Mouse (Mus musculus): Measurements from ENCODE around the gene Olfr281. TPM values are rescaled to one million over a fixed set of nuclear protein-coding genes. Genes with fewer than 3 reads are reported as not detected.

The Olfr281 gene
- polyA plus RNA-seq, 1 experiment from 2014 or later = not detected

GRCm38 (mm10) chr15:98444561-98444960, 7.8 kb upstream of the Olfr281 start:
- Histone ChIP-seq H3K9me3 (no peaks in the 10 kb centered on the region), H3K4me2 (no peak overlapping the region), H3K9ac (no peak overlapping the region), H3K27me3 (no peaks in the 10 kb centered on the region), H3K36me3 (no peaks in the 10 kb centered on the region), H3K27ac (no peak overlapping the region), H3K4me3 (no peak overlapping the region), H3K4me1 (no peaks in the 10 kb centered on the region)
- ATAC-seq (ENCODE audit: borderline replicate concordance, extremely low read depth, low FRiP score, low TSS enrichment) = no peak
- WGBS = 77% methylated on average over 3 of the region's 3 CpGs

DNA sequence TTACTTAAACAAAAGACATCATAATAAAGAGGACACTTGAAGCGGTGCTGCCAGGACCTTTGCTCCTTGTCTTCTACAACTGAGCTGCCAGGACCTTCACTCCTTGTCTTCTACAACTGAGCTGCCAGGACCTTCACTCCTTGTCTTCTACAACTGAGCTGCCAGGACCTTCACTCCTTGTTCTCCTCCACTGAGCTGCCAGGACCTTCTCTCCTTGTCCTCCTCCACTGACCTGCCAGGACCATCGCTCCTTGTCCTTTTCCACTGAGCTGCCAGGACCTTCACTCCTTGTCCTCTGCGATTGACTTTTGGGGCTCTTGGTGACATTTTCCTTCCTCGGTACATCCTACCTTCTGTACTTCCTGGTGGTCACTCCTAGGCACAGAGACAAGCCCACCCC, 3.9 kb upstream of the Olfr281 start:
- H3K4me1 ChIP-seq = no peaks in the 10 kb centered on the region
- no peaks in the 10 kb centered on the region for H3K9me3 ChIP-seq
- no peak overlapping the region for H3K4me3 ChIP-seq
- H3K4me2 ChIP-seq = no peak overlapping the region
- H3K27me3 ChIP-seq = no peaks in the 10 kb centered on the region
- H3K9ac ChIP-seq = no peak overlapping the region
- no peak for ATAC-seq (ENCODE audit: borderline replicate concordance, extremely low read depth, low FRiP score, low TSS enrichment)
- H3K36me3 ChIP-seq = no peaks in the 10 kb centered on the region
- no peak overlapping the region for H3K27ac ChIP-seq
- WGBS = 40% methylated on average over 4 of the region's 4 CpGs

GRCm38 (mm10) chr15:98469596-98469995, 17.2 kb downstream of the Olfr281 start, which contains the start of gene OR5BS1P:
Gene OR5BS1P (plus strand): TSS chr15:98469896.
- ATAC-seq (ENCODE audit: borderline replicate concordance, extremely low read depth, low FRiP score, low TSS enrichment) = no peak
- Histone ChIP-seq H3K9me3 (no peaks in the 10 kb centered on the region), H3K4me2 (no peak within 1 kb of the TSS), H3K4me1 (no peaks in the 10 kb centered on the region), H3K4me3 (no peak within 1 kb of the TSS), H3K9ac (no peak within 1 kb of the TSS), H3K27me3 (no peaks in the 10 kb centered on the region), H3K27ac (no peak within 1 kb of the TSS), H3K36me3 (no peaks in the 10 kb centered on the region)
- 94% methylated on average over 4 of the region's 4 CpGs for WGBS

- no peak for ATAC-seq (ENCODE audit: borderline replicate concordance, extremely low read depth, low FRiP score, low TSS enrichment)
Measured at GRCm38 (mm10) chr15:98471539-98471938, 19.2 kb downstream of the Olfr281 start.

DNA sequence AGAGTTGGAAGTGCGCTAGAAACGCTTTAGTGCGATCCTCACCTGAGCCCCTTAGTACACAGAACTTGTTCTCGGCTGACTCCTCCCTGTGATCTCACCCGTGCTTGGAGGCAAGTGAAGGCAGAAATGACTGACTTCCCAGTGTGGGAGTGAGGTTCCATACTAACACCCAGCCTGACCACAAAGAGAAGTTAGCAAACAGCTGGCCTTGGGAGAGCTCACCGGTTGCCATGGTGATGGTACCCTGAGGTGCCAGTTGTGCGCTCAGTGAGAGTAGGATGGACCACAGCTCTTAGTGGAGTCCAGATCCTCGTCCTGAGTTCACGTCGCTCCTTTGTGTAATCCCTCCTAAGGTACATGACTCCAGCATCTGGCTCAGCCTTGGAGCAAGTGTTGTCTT, 22.6 kb downstream of the Olfr281 start:
- H3K4me2 ChIP-seq = no peak overlapping the region
- no peak for ATAC-seq (ENCODE audit: borderline replicate concordance, extremely low read depth, low FRiP score, low TSS enrichment)
- 73% methylated on average over 10 of the region's 10 CpGs for WGBS
- H3K9ac ChIP-seq = no peak overlapping the region
- no peak overlapping the region for H3K27ac ChIP-seq
- no peaks in the 10 kb centered on the region for H3K9me3 ChIP-seq
- H3K4me3 ChIP-seq = no peak overlapping the region
- H3K36me3 ChIP-seq = no peaks in the 10 kb centered on the region
- no peaks in the 10 kb centered on the region for H3K4me1 ChIP-seq
- no peaks in the 10 kb centered on the region for H3K27me3 ChIP-seq

More at GRCm38 (mm10) chr15:98471539-98471938, 19.2 kb downstream of the Olfr281 start:
- Histone ChIP-seq H3K4me3 (no peak overlapping the region), H3K4me2 (no peak overlapping the region), H3K9me3 (no peaks in the 10 kb centered on the region), H3K4me1 (no peaks in the 10 kb centered on the region), H3K36me3 (no peaks in the 10 kb centered on the region), H3K27me3 (no peaks in the 10 kb centered on the region), H3K9ac (no peak overlapping the region), H3K27ac (no peak overlapping the region)
- WGBS = 85% methylated on average over 13 of the region's 13 CpGs

- Histone ChIP-seq H3K9ac (no peak overlapping the region), H3K9me3 (no peaks in the 10 kb centered on the region), H3K27me3 (no peaks in the 10 kb centered on the region), H3K36me3 (no peaks in the 10 kb centered on the region), H3K4me2 (no peak overlapping the region), H3K4me3 (no peak overlapping the region), H3K4me1 (no peaks in the 10 kb centered on the region), H3K27ac (no peak overlapping the region)
- 44% methylated on average over 10 of the region's 10 CpGs for WGBS
- ATAC-seq (ENCODE audit: borderline replicate concordance, extremely low read depth, low FRiP score, low TSS enrichment) = no peak
Measured at GRCm38 (mm10) chr15:98475382-98475781, 23.0 kb downstream of the Olfr281 start.

- no peak overlapping the region for H3K4me3 ChIP-seq
- H3K36me3 ChIP-seq = no peaks in the 10 kb centered on the region
- no peaks in the 10 kb centered on the region for H3K4me1 ChIP-seq
- no peaks in the 10 kb centered on the region for H3K27me3 ChIP-seq
- no peak overlapping the region for H3K4me2 ChIP-seq
- WGBS = 80% methylated on average over 5 of the region's 5 CpGs
- H3K9me3 ChIP-seq = no peaks in the 10 kb centered on the region
- no peak for ATAC-seq (ENCODE audit: borderline replicate concordance, extremely low read depth, low FRiP score, low TSS enrichment)
- no peak overlapping the region for H3K27ac ChIP-seq
- no peak overlapping the region for H3K9ac ChIP-seq
Measured at GRCm38 (mm10) chr15:98476281-98476680, 23.9 kb downstream of the Olfr281 start.

GRCm38 (mm10) chr15:98479568-98480102, 27.2 kb downstream of the Olfr281 start:
- Histone ChIP-seq H3K9me3 (no peaks in the 10 kb centered on the region), H3K9ac (no peak overlapping the region), H3K27me3 (no peaks in the 10 kb centered on the region), H3K4me3 (no peak overlapping the region), H3K27ac (no peak overlapping the region), H3K4me1 (no peaks in the 10 kb centered on the region), H3K36me3 (no peaks in the 10 kb centered on the region), H3K4me2 (no peak overlapping the region)
- WGBS = 73% methylated on average over 7 of the region's 7 CpGs
- ATAC-seq (ENCODE audit: borderline replicate concordance, extremely low read depth, low FRiP score, low TSS enrichment) = no peak

GRCm38 (mm10) chr15:98482701-98483100, 30.3 kb downstream of the Olfr281 start, which contains the start of gene Lalba:
Gene Lalba (minus strand): TSS chr15:98482721.
- H3K27me3 ChIP-seq = no peaks in the 10 kb centered on the region
- H3K36me3 ChIP-seq = no peaks in the 10 kb centered on the region
- H3K4me3 ChIP-seq = no peak within 1 kb of the TSS
- no peak within 1 kb of the TSS for H3K9ac ChIP-seq
- no peaks in the 10 kb centered on the region for H3K9me3 ChIP-seq
- H3K27ac ChIP-seq = no peak within 1 kb of the TSS
- 48% methylated on average over 3 of the region's 3 CpGs for WGBS
- no peak for ATAC-seq (ENCODE audit: borderline replicate concordance, extremely low read depth, low FRiP score, low TSS enrichment)
- no peak within 1 kb of the TSS for H3K4me2 ChIP-seq
- no peaks in the 10 kb centered on the region for H3K4me1 ChIP-seq

DNA sequence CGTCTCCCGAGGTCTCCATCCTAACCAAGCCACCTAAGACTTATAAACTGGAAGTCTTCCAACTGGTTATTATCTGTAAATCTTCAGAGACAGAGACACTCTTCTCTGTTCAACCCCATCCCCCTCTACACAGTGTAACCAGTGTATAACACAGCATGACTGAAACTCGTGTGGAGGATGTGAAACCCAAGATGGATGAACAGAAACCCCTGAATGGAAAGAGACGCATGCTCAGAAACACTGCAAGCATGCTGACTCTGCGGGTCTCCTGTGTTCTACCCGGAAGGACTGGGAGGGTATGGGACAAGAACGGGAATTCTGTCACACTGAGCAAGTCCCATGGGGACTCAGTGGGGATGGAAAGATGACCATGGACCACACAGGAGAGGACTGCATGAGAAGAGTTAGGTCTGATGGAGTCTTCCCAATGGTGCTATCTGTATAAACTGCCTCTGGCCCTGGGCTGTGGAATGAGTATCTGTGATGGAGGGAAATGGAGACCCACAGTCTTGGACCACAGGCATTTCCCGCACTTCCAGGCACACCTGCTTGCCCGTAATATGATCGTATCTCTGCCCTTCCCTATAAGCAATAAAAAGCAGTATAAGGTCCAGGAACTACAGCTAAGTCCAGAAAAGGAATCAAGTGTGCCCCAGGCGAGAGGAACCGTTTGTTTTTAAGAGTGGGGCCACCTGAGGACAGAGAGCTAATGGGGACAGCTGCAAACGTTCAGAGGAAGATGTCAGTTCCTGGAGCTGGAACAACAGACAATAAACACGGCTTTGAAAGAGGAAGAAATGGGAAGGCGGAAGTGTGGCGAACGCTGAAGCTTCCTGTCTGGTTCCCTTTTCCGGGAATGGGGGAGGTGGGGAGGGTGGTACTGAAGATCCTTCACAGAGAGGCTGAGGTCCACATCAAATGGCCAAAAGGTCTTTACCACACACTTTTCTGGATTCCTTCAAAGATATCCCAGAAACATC, 31.8 kb downstream of the Olfr281 start:
- H3K27ac ChIP-seq = no peak overlapping the region
- no peaks in the 10 kb centered on the region for H3K36me3 ChIP-seq
- H3K4me2 ChIP-seq = no peak overlapping the region
- ATAC-seq (ENCODE audit: borderline replicate concordance, extremely low read depth, low FRiP score, low TSS enrichment) = no peak
- H3K27me3 ChIP-seq = no peaks in the 10 kb centered on the region
- H3K9me3 ChIP-seq = no peaks in the 10 kb centered on the region
- WGBS = 61% methylated on average over 18 of the region's 18 CpGs
- no peaks in the 10 kb centered on the region for H3K4me1 ChIP-seq
- H3K9ac ChIP-seq = no peak overlapping the region
- H3K4me3 ChIP-seq = no peak overlapping the region

DNA sequence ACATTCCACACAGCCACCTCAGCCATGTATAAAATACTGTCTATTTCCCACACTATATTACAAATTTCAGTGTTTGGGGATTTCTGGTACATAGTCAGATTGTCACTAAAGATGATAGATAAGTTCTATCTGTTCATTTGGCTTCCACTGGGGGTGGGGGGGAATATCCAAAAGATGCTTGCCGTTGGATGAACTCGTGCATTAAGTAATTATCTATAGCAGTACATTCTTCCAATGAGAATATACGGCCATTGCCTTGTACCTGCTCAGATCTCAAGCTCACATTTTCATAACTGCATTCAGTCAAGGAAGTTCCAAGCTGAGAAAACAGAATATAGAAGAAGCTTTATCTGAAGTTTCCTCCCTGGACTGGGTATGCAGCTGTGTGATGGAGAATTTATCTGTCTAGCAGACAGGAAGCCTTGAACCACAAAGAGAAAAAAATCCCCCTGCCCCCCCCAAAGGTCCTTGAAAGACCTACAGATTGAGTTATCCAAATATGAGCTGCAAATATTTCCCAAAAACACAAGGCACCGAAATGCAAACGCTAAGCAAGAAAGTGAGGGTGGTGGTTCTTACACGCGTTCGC, 34.1 kb downstream of the Olfr281 start:
- H3K4me1 ChIP-seq = no peaks in the 10 kb centered on the region
- no peaks in the 10 kb centered on the region for H3K9me3 ChIP-seq
- no peak overlapping the region for H3K27ac ChIP-seq
- H3K27me3 ChIP-seq = no peaks in the 10 kb centered on the region
- ATAC-seq (ENCODE audit: borderline replicate concordance, extremely low read depth, low FRiP score, low TSS enrichment) = no peak
- WGBS = 90% methylated on average over 8 of the region's 8 CpGs
- no peak overlapping the region for H3K4me3 ChIP-seq
- no peak overlapping the region for H3K4me2 ChIP-seq
- no peaks in the 10 kb centered on the region for H3K36me3 ChIP-seq
- no peak overlapping the region for H3K9ac ChIP-seq

DNA sequence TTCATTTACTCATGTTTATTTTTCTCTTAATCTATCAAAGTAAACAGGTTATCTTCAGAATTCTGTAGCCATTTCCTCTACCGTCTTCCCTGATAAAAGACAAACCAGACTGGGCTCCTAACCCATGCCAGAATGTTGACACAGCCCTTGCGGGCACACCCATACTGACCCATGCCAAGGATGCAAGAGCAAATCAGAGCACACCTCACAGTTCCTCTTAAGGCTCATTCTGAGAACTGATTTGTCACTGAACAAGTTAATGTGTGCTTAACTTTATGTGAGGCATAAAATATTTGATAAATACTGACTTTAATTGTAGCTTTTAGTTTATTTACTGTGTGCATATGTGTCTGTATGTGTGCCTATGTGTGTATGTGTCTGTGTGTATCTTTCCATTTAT, 38.9 kb downstream of the Olfr281 start:
- ATAC-seq (ENCODE audit: borderline replicate concordance, extremely low read depth, low FRiP score, low TSS enrichment) = no peak
- Histone ChIP-seq H3K4me2 (no peak overlapping the region), H3K4me1 (no peaks in the 10 kb centered on the region), H3K4me3 (no peak overlapping the region), H3K9me3 (no peaks in the 10 kb centered on the region), H3K27ac (no peak overlapping the region), H3K27me3 (no peaks in the 10 kb centered on the region), H3K36me3 (no peaks in the 10 kb centered on the region), H3K9ac (no peak overlapping the region)
- WGBS = 41% methylated on average over 2 of the region's 2 CpGs

Data from lung, embryonic 15.5 days (tissue).